Mouse (Mus musculus) kidney, adult 2 months (tissue): ENCODE results near the gene Zcchc2.

Source experiments
- CTCF ChIP-seq: fragments of 200-500 bp; conservative IDR thresholded peaks from 2 replicates; pipeline ENCODE4 v1.5.1; 2011; ENCODE audit warnings: low read depth, mild to moderate bottlenecking, control low read depth, low read length, moderate library complexity, mixed read lengths; ENCODE audit not compliant: insufficient read depth, insufficient read length
- POLR2A ChIP-seq: fragments of 200-500 bp; IDR thresholded peaks from one replicate; pipeline ENCODE4 v1.6.1; 2011; ENCODE audit warnings: low read depth, low read length, control low read depth

DNA sequence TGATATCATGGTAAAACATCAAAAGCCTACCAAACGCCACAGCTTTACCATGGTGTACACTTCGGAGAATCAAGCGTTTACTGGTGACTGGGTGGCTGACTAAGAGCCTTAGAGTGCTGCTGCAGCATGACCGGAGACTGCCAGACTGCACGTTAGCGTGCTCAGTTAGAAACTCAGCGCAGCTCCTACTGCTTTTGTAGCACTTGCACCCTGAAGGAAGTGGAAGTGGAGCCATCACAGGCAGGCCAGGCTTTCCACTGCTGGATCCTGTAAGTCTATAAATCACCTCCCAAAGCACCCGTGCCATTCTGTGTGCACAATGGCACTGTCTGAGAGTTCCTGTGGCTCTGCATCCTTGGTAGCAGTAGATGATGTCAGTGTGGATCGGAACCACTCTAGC lies 52.0 kb downstream of the Zcchc2 start:
- TF ChIP-seq POLR2A (no peak), CTCF (no peak)
